Mouse (Mus musculus): Measurements from ENCODE around the gene Prkcq. TPM values are rescaled to one million over a fixed set of nuclear protein-coding genes. Genes with fewer than 3 reads are reported as not detected.

The Prkcq gene
- polyA plus RNA-seq, 1 experiment: 1.1 TPM

GRCm38 (mm10) chr2:11298811-11299210 lies 126.9 kb downstream of the Prkcq start:
- Histone ChIP-seq H3K4me1 (ENCODE audit: control insufficient read depth, insufficient read depth, insufficient read length, low read length) (no peaks in the 10 kb centered on the region), H3K4me3 (ENCODE audit: low read depth, low read length) (no peak overlapping the region), H3K27ac (ENCODE audit: insufficient read depth, low read depth, low read length) (no peak overlapping the region), H3K27me3 (ENCODE audit: control insufficient read depth, insufficient read depth, low read length) (no peaks in the 10 kb centered on the region), H3K36me3 (ENCODE audit: control insufficient read depth, insufficient read depth, low read length) (no peaks in the 10 kb centered on the region)
- no peak for TF ChIP-seq POLR2A (IDR thresholded peaks at IDR 0.05; ENCODE audit: low read depth, low read length)
- no peak for TF ChIP-seq CTCF (IDR thresholded peaks at IDR 0.05; ENCODE audit: extremely low read depth, insufficient read length, insufficient replicate concordance, low read depth, low read length)
- 73% methylated on average over 7 of the region's 7 CpGs for WGBS

- TF ChIP-seq POLR2A (IDR thresholded peaks at IDR 0.05; ENCODE audit: low read depth, low read length) (no peak), CTCF (IDR thresholded peaks at IDR 0.05; ENCODE audit: extremely low read depth, insufficient read length, insufficient replicate concordance, low read depth, low read length) (no peak)
- Histone ChIP-seq H3K27me3 (ENCODE audit: control insufficient read depth, insufficient read depth, low read length) (no peaks in the 10 kb centered on the region), H3K4me1 (ENCODE audit: control insufficient read depth, insufficient read depth, insufficient read length, low read length) (no peaks in the 10 kb centered on the region), H3K27ac (ENCODE audit: insufficient read depth, low read depth, low read length) (no peak overlapping the region), H3K36me3 (ENCODE audit: control insufficient read depth, insufficient read depth, low read length) (no peaks in the 10 kb centered on the region), H3K4me3 (ENCODE audit: low read depth, low read length) (no peak overlapping the region)
- 33% methylated on average over 1 of the region's 1 CpGs for WGBS
Measured at GRCm38 (mm10) chr2:11299366-11299765, 127.5 kb downstream of the Prkcq start.

- no peak for TF ChIP-seq CTCF (IDR thresholded peaks at IDR 0.05; ENCODE audit: extremely low read depth, insufficient read length, insufficient replicate concordance, low read depth, low read length)
- no peak for TF ChIP-seq POLR2A (IDR thresholded peaks at IDR 0.05; ENCODE audit: low read depth, low read length)
- 72% methylated on average over 6 of the region's 6 CpGs for WGBS
- no peaks in the 10 kb centered on the region for H3K4me1 ChIP-seq (ENCODE audit: control insufficient read depth, insufficient read depth, insufficient read length, low read length)
- H3K27ac ChIP-seq (ENCODE audit: insufficient read depth, low read depth, low read length): no peak overlapping the region
- H3K27me3 ChIP-seq (ENCODE audit: control insufficient read depth, insufficient read depth, low read length): no peaks in the 10 kb centered on the region
- no peaks in the 10 kb centered on the region for H3K36me3 ChIP-seq (ENCODE audit: control insufficient read depth, insufficient read depth, low read length)
- no peak overlapping the region for H3K4me3 ChIP-seq (ENCODE audit: low read depth, low read length)
Measured at GRCm38 (mm10) chr2:11300362-11300761, 128.5 kb downstream of the Prkcq start.

GRCm38 (mm10) chr2:11320241-11320640 lies 148.3 kb downstream of the Prkcq start:
- WGBS: 35% methylated on average over 10 of the region's 10 CpGs
- no peak for TF ChIP-seq POLR2A (IDR thresholded peaks at IDR 0.05; ENCODE audit: low read depth, low read length)
- peak; percentile 53; the same call in 1 of the 2 replicates for TF ChIP-seq CTCF (IDR thresholded peaks at IDR 0.05; ENCODE audit: extremely low read depth, insufficient read length, insufficient replicate concordance, low read depth, low read length)

GRCm38 (mm10) chr2:11322396-11322795 lies 150.5 kb downstream of the Prkcq start:
- TF ChIP-seq POLR2A (IDR thresholded peaks at IDR 0.05; ENCODE audit: low read depth, low read length) (no peak), CTCF (IDR thresholded peaks at IDR 0.05; ENCODE audit: extremely low read depth, insufficient read length, insufficient replicate concordance, low read depth, low read length) (no peak)
- no peaks in the 10 kb centered on the region for H3K4me1 ChIP-seq (ENCODE audit: control insufficient read depth, insufficient read depth, insufficient read length, low read length)
- H3K27ac ChIP-seq (ENCODE audit: insufficient read depth, low read depth, low read length): no peak overlapping the region
- WGBS: 64% methylated on average over 3 of the region's 3 CpGs
- no peaks in the 10 kb centered on the region for H3K27me3 ChIP-seq (ENCODE audit: control insufficient read depth, insufficient read depth, low read length)
- H3K4me3 ChIP-seq (ENCODE audit: low read depth, low read length): no peak overlapping the region
- H3K36me3 ChIP-seq (ENCODE audit: control insufficient read depth, insufficient read depth, low read length): no peaks in the 10 kb centered on the region

More at GRCm38 (mm10) chr2:11320241-11320640, 148.3 kb downstream of the Prkcq start:
- Histone ChIP-seq H3K4me3 (ENCODE audit: low read depth, low read length) (no peak overlapping the region), H3K4me1 (ENCODE audit: control insufficient read depth, insufficient read depth, insufficient read length, low read length) (no peaks in the 10 kb centered on the region), H3K27me3 (ENCODE audit: control insufficient read depth, insufficient read depth, low read length) (no peaks in the 10 kb centered on the region), H3K27ac (ENCODE audit: insufficient read depth, low read depth, low read length) (no peak overlapping the region), H3K36me3 (ENCODE audit: control insufficient read depth, insufficient read depth, low read length) (no peaks in the 10 kb centered on the region)

- 50% methylated on average over 7 of the region's 7 CpGs for WGBS
- no peak overlapping the region for H3K4me3 ChIP-seq (ENCODE audit: low read depth, low read length)
- no peaks in the 10 kb centered on the region for H3K36me3 ChIP-seq (ENCODE audit: control insufficient read depth, insufficient read depth, low read length)
- peaks cover 4% of the 10 kb centered on the region; the same call in 1 of the 2 replicates for H3K4me1 ChIP-seq (ENCODE audit: control insufficient read depth, insufficient read depth, insufficient read length, low read length)
- H3K27ac ChIP-seq (ENCODE audit: insufficient read depth, low read depth, low read length): no peak overlapping the region
- H3K27me3 ChIP-seq (ENCODE audit: control insufficient read depth, insufficient read depth, low read length): no peaks in the 10 kb centered on the region
- TF ChIP-seq CTCF (IDR thresholded peaks at IDR 0.05; ENCODE audit: extremely low read depth, insufficient read length, insufficient replicate concordance, low read depth, low read length) (no peak), POLR2A (IDR thresholded peaks at IDR 0.05; ENCODE audit: low read depth, low read length) (no peak)
Measured at GRCm38 (mm10) chr2:11327280-11327679, 155.4 kb downstream of the Prkcq start.

- H3K27ac ChIP-seq (ENCODE audit: insufficient read depth, low read depth, low read length): no peak overlapping the region
- no peaks in the 10 kb centered on the region for H3K36me3 ChIP-seq (ENCODE audit: control insufficient read depth, insufficient read depth, low read length)
- H3K4me1 ChIP-seq (ENCODE audit: control insufficient read depth, insufficient read depth, insufficient read length, low read length): peaks cover 10% of the 10 kb centered on the region; the same call in 1 of the 2 replicates
- TF ChIP-seq POLR2A (IDR thresholded peaks at IDR 0.05; ENCODE audit: low read depth, low read length): no peak
- TF ChIP-seq CTCF (IDR thresholded peaks at IDR 0.05; ENCODE audit: extremely low read depth, insufficient read length, insufficient replicate concordance, low read depth, low read length): no peak
- 29% methylated on average over 10 of the region's 10 CpGs for WGBS
- H3K27me3 ChIP-seq (ENCODE audit: control insufficient read depth, insufficient read depth, low read length): no peaks in the 10 kb centered on the region
- no peak overlapping the region for H3K4me3 ChIP-seq (ENCODE audit: low read depth, low read length)
Measured at GRCm38 (mm10) chr2:11329407-11330224, 157.7 kb downstream of the Prkcq start.
